Mouse (Mus musculus) small intestine, adult 2 months (tissue): Measurements from ENCODE around the gene Pkd1.

ENCODE experiments used
- CTCF ChIP-seq: fragments of 200-500 bp; IDR thresholded peaks from 2 replicates; pipeline ENCODE4 v1.5.1; 2012; ENCODE audit warnings: low read depth, mild to moderate bottlenecking, control low read depth, inconsistent platforms, low read length, moderate library complexity, mixed read lengths; ENCODE audit not compliant: insufficient replicate concordance, insufficient read length; ENCODE audit errors: extremely low read depth
- POLR2A ChIP-seq: fragments of 200-500 bp; IDR thresholded peaks from 2 replicates; pipeline ENCODE4 v1.6.1; 2012; ENCODE audit warnings: low read depth, mild to moderate bottlenecking, control low read depth, inconsistent platforms, low read length, moderate library complexity

DNA sequence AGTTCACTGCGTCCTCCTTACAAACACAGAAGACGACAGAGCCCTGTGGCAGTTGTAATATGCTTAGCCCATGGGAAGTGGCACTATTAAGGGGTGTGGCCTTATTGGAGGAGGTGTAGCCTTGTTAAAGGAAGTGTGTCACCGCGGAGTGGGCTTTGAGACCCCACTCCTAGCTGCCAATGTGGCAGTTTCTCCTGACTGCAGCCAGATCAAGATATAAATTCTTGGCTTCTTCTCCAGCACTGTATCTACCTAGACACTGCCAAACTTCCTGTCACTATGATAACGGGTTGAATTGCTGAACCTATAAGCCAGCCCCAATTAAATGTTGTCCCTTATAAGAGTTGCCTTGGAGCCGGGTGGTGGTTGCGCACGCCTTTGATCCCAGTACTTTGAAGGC is 75.8 kb downstream of the Pkd1 start:
- no peak for TF ChIP-seq CTCF
- TF ChIP-seq POLR2A: no peak
